Mouse (Mus musculus): ENCODE measurements around the gene Wdr66.

GRCm38 (mm10) chr5:123338463-123338862 is 86.6 kb downstream of the Wdr66 start:
- TF ChIP-seq POLR2A (IDR thresholded peaks at IDR 0.05; ENCODE audit: borderline replicate concordance, insufficient read depth, low read length) (no peak), CTCF (IDR thresholded peaks at IDR 0.05; ENCODE audit: borderline replicate concordance, insufficient read depth, low read depth, low read length) (no peak)
